Mouse (Mus musculus) lung, postnatal 0 days (tissue): Measurements from ENCODE around the gene Slc45a3.

Experiments
- CTCF ChIP-seq: IDR thresholded peaks from 2 replicates; pipeline ENCODE4 v1.5.1; 2016; ENCODE audit warnings: antibody characterized with exemption, mild to moderate bottlenecking
- EP300 ChIP-seq: IDR thresholded peaks from 2 replicates; pipeline ENCODE4 v1.6.1; 2016; ENCODE audit warnings: antibody characterized with exemption, mild to moderate bottlenecking, control low read depth

DNA sequence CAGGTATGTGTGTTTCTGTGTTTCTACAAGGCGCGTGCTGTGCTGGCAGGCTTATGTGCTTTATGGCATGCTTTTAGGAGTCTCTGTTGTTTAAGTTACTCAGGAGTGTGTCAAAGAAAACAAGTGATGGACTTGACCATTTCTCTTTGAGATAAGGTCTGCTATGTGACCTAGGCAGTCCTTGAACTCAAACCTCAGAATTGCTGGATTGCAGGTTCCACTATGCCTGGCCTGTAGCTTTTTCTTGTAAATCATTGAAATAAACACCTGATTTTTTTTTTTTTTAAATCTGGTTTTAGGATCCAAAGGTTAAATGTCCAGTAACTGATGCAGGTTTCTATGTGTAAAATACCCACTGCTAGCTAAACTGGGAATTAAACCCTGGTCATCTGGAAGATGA is 43.7 kb upstream of the Slc45a3 start:
- TF ChIP-seq CTCF, result no peak
- TF ChIP-seq EP300, result no peak
